Mouse (Mus musculus) erythroblast, embryonic 14.5 days (primary cell): ENCODE measurements around the gene Arl2. TPM values are rescaled to one million over a fixed set of nuclear protein-coding genes. Genes with fewer than 3 reads are reported as not detected.

Experiments
- H3K27me3 ChIP-seq: 2 replicates; pipeline ENCODE4 v1.6.1; 2012; ENCODE audit warnings: inconsistent platforms; ENCODE audit not compliant: control insufficient read depth
- H3K36me3 ChIP-seq: 2 replicates; pipeline ENCODE4 v1.6.1; 2012; ENCODE audit warnings: mild to moderate bottlenecking, inconsistent platforms; ENCODE audit not compliant: control insufficient read depth
- H3K4me1 ChIP-seq: 2 replicates; pipeline ENCODE4 v1.6.1; 2012; ENCODE audit warnings: inconsistent platforms; ENCODE audit not compliant: control insufficient read depth
- H3K4me3 ChIP-seq: replicated peaks from 2 replicates; pipeline ENCODE3; 2012; ENCODE audit warnings: moderate library complexity, mild to moderate bottlenecking, inconsistent platforms
- H3K9me3 ChIP-seq: 2 replicates; pipeline ENCODE4 v1.6.1; 2012; ENCODE audit warnings: low read length, inconsistent platforms, mixed read lengths; ENCODE audit not compliant: control insufficient read depth
- GATA1 ChIP-seq: IDR thresholded peaks from 2 replicates; pipeline ENCODE4 v1.6.1; 2012; ENCODE audit warnings: low read length, inconsistent platforms, mixed read lengths
- TAL1 ChIP-seq: IDR thresholded peaks from 3 replicates; pipeline ENCODE4 v1.6.1; 2012; ENCODE audit warnings: low read length, inconsistent platforms, mixed read lengths
- polyA plus RNA-seq: library from polyadenylated mRNA; stranded (reverse); fragments of >175 nt; gene quantifications from 2 replicates; pipeline ENCODE4 v1.2.3, GENCODE M21; 2012

The Arl2 gene
- polyA plus RNA-seq, 1 experiment: 10.8 TPM

- Histone ChIP-seq H3K4me1 (peaks cover 58% of the 10 kb centered on the region), H3K27me3 (no peaks in the 10 kb centered on the region), H3K9me3 (no peaks in the 10 kb centered on the region), H3K4me3 (no peak overlapping the region), H3K36me3 (peaks cover 84% of the 10 kb centered on the region)
- TF ChIP-seq TAL1 (no peak), GATA1 (no peak)
Observed at GRCm38 (mm10) chr19:6088841-6089240, 52.5 kb downstream of the Arl2 start.

DNA sequence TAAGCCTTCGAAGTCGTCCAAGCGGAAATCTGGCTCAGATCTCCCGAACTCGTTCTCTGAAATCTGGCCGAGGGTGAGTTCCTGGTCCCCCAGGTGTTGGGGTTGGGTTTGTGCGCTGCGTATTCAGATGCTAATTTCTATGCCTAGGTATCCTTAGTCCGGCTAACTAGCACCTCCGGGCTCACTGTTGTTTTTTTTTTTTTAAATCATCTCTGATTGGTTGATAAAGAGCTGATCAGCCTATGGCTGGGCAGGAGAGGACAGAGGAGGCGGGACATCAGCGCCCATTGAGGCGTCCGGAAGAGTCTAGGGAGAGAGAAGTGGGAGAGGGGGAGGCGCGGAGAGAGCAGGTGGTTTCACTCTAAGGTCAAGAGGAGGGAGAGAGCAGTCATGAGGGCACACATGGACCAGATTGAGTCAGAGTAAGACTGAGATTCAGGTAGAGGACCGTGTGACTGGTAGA is 55.9 kb downstream of the Arl2 start:
- H3K27me3 ChIP-seq: no peaks in the 10 kb centered on the region
- H3K4me1 ChIP-seq: peaks cover 55% of the 10 kb centered on the region
- peak overlapping the region; percentile 76 for H3K4me3 ChIP-seq
- H3K36me3 ChIP-seq: peaks cover 82% of the 10 kb centered on the region
- H3K9me3 ChIP-seq: no peaks in the 10 kb centered on the region
- no peak for TF ChIP-seq TAL1
- TF ChIP-seq GATA1: no peak

DNA sequence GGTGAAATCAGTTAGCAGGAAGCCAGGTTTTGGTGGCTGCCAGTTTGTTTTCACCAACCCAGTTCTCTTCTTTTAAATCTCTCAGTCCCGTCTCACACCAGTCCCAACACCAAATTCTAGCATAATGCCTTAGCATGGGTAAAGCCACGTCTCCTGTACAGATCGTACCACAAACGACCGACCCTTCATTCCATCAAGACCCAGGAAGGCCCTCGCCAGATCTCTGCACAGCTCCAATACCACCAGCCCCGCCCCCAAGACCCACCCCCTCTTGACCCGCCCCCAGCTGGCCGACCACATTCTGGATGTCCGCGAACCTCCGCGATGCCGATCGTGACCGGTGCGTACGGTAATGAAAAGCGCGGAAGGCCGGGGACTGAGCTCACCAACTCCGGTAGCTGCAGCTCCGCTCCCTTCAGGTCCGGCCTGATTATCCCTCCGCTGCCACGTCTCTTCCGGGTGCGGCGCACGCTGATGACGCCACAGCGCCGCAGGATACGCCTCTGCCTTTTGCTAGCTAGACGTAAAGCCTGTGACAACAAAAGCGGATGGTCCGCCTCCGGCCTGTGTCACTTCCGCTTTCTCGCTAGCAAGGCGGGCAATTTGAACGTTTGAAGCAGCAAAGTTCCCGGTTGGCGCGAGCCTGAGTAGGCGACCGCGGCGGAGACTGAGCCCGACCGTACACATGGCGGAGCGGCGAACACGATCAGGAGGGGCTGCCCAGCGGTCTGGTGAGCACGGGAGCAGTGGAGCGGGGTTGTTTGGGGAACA is 56.7 kb downstream of the Arl2 start, which contains the start of the genes Zfpl1 and Cdca5:
TSS of gene Zfpl1 (minus strand) at position 479 of the 771 bp plus-strand sequence.
TSS of gene Cdca5 (plus strand) at position 506 of the 771 bp plus-strand sequence.
- TF ChIP-seq TAL1 (no peak), GATA1 (no peak)
- no peaks in the 10 kb centered on the region for H3K9me3 ChIP-seq
- peaks cover 82% of the 10 kb centered on the region for H3K36me3 ChIP-seq
- H3K4me3 ChIP-seq: peak within 1 kb of the TSS; percentile 76
- H3K4me1 ChIP-seq: peaks cover 48% of the 10 kb centered on the region
- no peaks in the 10 kb centered on the region for H3K27me3 ChIP-seq

Other genes starting within 250 kb of the Arl2 start
- 0.12 and 0.28 TPM in 2 replicates for gene Tigd3, start 247.4 kb downstream of the Arl2 start, polyA plus RNA-seq
- gene Dpf2, start 228.5 kb downstream of the Arl2 start, polyA plus RNA-seq: 2.7 and 8.5 TPM in 2 replicates
- 0.10 and 0.13 TPM in 2 replicates for gene Cdc42ep2, start 216.7 kb downstream of the Arl2 start, polyA plus RNA-seq
- 6.6 and 6.8 TPM in 2 replicates for gene Pola2, start 177.3 kb downstream of the Arl2 start, polyA plus RNA-seq
- gene Slc22a20, start 155.4 kb downstream of the Arl2 start, polyA plus RNA-seq: not detected in 2 replicates
- gene Capn1, start 125.7 kb downstream of the Arl2 start, polyA plus RNA-seq: 38.5 and 46.1 TPM in 2 replicates
- 9.5 and 10.2 TPM in 2 replicates for gene Syvn1, start 95.0 kb downstream of the Arl2 start, polyA plus RNA-seq
- 4.9 and 6.3 TPM in 2 replicates for gene Mrpl49, start 83.8 kb downstream of the Arl2 start, polyA plus RNA-seq
- 521 and 530 TPM in 2 replicates for gene Fau, start 83.7 kb downstream of the Arl2 start, polyA plus RNA-seq
- 8.6 and 9.3 TPM in 2 replicates for gene Znhit2, start 80.4 kb downstream of the Arl2 start, polyA plus RNA-seq
- gene Tm7sf2, start 73.2 kb downstream of the Arl2 start, polyA plus RNA-seq: 0.31 and 1.4 TPM in 2 replicates
- 3.9 and 4.9 TPM in 2 replicates for gene Vps51, start 64.3 kb downstream of the Arl2 start, polyA plus RNA-seq
- gene Tmem262, start 61.5 kb downstream of the Arl2 start, polyA plus RNA-seq: not detected in 2 replicates
- 0.06 TPM in 1 of 2 replicates, not detected in the other for gene Gm28374, start 59.3 kb downstream of the Arl2 start, polyA plus RNA-seq
- 5.1 and 6.9 TPM in 2 replicates for gene Zfpl1, start 56.6 kb downstream of the Arl2 start, polyA plus RNA-seq
- gene Cdca5, start 56.6 kb downstream of the Arl2 start, polyA plus RNA-seq: 2.2 and 2.3 TPM in 2 replicates
- 1.3 and 1.4 TPM in 2 replicates for gene AC131692.1, start 47.1 kb downstream of the Arl2 start, polyA plus RNA-seq
- gene Naaladl1, start 35.8 kb downstream of the Arl2 start, polyA plus RNA-seq: 0.26 and 0.35 TPM in 2 replicates
- 7.2 TPM in 2 replicates for gene Sac3d1, start 22.9 kb downstream of the Arl2 start, polyA plus RNA-seq
- gene Snx15, start 13.2 kb downstream of the Arl2 start, polyA plus RNA-seq: 87.4 and 91.3 TPM in 2 replicates
- 0.03 TPM in 1 of 2 replicates, not detected in the other for gene Batf2, start 565 bp downstream of the Arl2 start, polyA plus RNA-seq
- not detected in 2 replicates for gene Majin, start 42.8 kb upstream of the Arl2 start, polyA plus RNA-seq
- gene Gpha2, start 84.8 kb upstream of the Arl2 start, polyA plus RNA-seq: not detected in 2 replicates
- gene Ppp2r5b, start 94.3 kb upstream of the Arl2 start, polyA plus RNA-seq: 2.8 and 3.0 TPM in 2 replicates
- 5.6 and 6.0 TPM in 2 replicates for gene Atg2a, start 100.1 kb upstream of the Arl2 start, polyA plus RNA-seq
- 31.6 and 32.9 TPM in 2 replicates for gene Ehd1, start 135.2 kb upstream of the Arl2 start, polyA plus RNA-seq
- gene Cdc42bpg, start 164.9 kb upstream of the Arl2 start, polyA plus RNA-seq: 0.62 and 0.69 TPM in 2 replicates
- 6.4 and 8.3 TPM in 2 replicates for gene Men1, start 193.4 kb upstream of the Arl2 start, polyA plus RNA-seq
- 1.2 and 2.1 TPM in 2 replicates for gene Map4k2, start 199.6 kb upstream of the Arl2 start, polyA plus RNA-seq
- 134 and 140 TPM in 2 replicates for gene Sf1, start 222.1 kb upstream of the Arl2 start, polyA plus RNA-seq
- 0.08 and 0.14 TPM in 2 replicates for gene Pygm, start 242.9 kb upstream of the Arl2 start, polyA plus RNA-seq